Mouse (Mus musculus) embryonic facial prominence, embryonic 15.5 days (tissue): ENCODE measurements around the gene Kif22. TPM values are rescaled to one million over a fixed set of nuclear protein-coding genes. Genes with fewer than 3 reads are reported as not detected.

Experiments
- ATAC-seq: fragments of 200-750 bp; cut with Nextera tagmentation; 2 replicates; pipeline ENCODE4 v1.8.0; 2017; ENCODE audit warnings: low read depth, moderate TSS enrichment; ENCODE audit not compliant: insufficient number of reproducible peaks, low FRiP score, low TSS enrichment
- H3K27ac ChIP-seq: fragments of 300-500 bp; sonication (generic); replicated peaks from 2 replicates; pipeline ENCODE4 v1.5.1; 2015; ENCODE audit warnings: mild to moderate bottlenecking, inconsistent platforms
- H3K27me3 ChIP-seq: fragments of 300-500 bp; sonication (generic); 2 replicates; pipeline ENCODE4 v1.6.1; 2015; ENCODE audit warnings: inconsistent platforms
- H3K36me3 ChIP-seq: fragments of 300-500 bp; sonication (generic); 2 replicates; pipeline ENCODE4 v1.6.1; 2015; ENCODE audit warnings: mild to moderate bottlenecking, inconsistent platforms
- H3K4me1 ChIP-seq: fragments of 300-500 bp; sonication (generic); 2 replicates; pipeline ENCODE4 v1.6.1; 2015; ENCODE audit warnings: inconsistent platforms
- H3K4me2 ChIP-seq: fragments of 300-500 bp; sonication (generic); replicated peaks from 2 replicates; pipeline ENCODE4 v1.6.1; 2015; ENCODE audit warnings: mild to moderate bottlenecking, inconsistent platforms
- H3K4me3 ChIP-seq: fragments of 300-500 bp; sonication (generic); replicated peaks from 2 replicates; pipeline ENCODE4 v1.5.1; 2015; ENCODE audit warnings: mild to moderate bottlenecking, inconsistent platforms
- H3K9ac ChIP-seq: fragments of 300-500 bp; sonication (generic); 2 replicates; pipeline ENCODE4 v1.6.1; 2015; ENCODE audit warnings: inconsistent platforms
- H3K9me3 ChIP-seq: fragments of 300-500 bp; sonication (generic); replicated peaks from 2 replicates; pipeline ENCODE4 v1.6.1; 2016; ENCODE audit warnings: inconsistent platforms
- WGBS: fragments of 180-500 bp; shearing (Covaris S2); methylation state at CpG from one replicate; pipeline ENCODE4 v1.1.7; 2015; 5-methylcytosine and 5-hydroxymethylcytosine counted together
- polyA plus RNA-seq: library from polyadenylated mRNA; unstranded; fragments of >200 nt; fragmentation: Nextera tagmentation; extraction: Ambion mirVana; gene quantifications from 2 replicates; pipeline ENCODE4 v1.2.1, GENCODE M21; 2015

Gene Kif22
- polyA plus RNA-seq, 1 experiment from 2014 or later: 90.6 TPM

DNA sequence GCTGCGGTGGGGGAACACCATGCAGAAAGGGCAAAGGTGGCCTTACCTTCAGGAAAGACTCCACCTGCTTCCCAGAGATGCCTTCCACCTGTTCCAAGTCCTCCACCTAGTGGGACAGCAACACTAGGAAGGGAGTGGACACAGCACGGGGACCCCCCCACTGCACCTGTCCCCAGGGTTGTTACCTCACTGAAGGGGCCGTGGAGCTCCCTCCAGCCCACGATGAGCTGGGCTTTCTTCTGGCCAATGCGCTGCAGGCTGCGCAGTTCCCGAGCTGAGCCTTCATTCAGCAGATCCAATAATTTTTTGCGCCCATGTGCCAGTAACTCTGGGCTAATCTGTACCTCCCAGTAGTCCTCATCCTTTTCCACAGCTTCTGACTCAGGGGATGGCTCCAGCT, 14.4 kb downstream of the Kif22 start:
- Histone ChIP-seq H3K27me3 (no peaks in the 10 kb centered on the region), H3K9me3 (no peaks in the 10 kb centered on the region), H3K4me3 (peak overlapping the region; percentile 85), H3K9ac (peak overlapping the region; percentile 39), H3K27ac (peak overlapping the region; percentile 98), H3K4me2 (peak overlapping the region; percentile 70), H3K4me1 (peaks cover 31% of the 10 kb centered on the region), H3K36me3 (peaks cover 50% of the 10 kb centered on the region)
- WGBS: 62% methylated on average over 8 of the region's 8 CpGs
- ATAC-seq: no peak

GRCm38 (mm10) chr7:127026984-127027726, 15.1 kb downstream of the Kif22 start, which contains the start of gene Maz:
Maz (minus strand) TSS chr7:127027037.
- peak; percentile 93 for ATAC-seq
- 1% methylated on average over 60 of the region's 63 CpGs for WGBS
- Histone ChIP-seq H3K27ac (peak within 1 kb of the TSS; percentile 98), H3K9ac (peak within 1 kb of the TSS; percentile 96), H3K4me2 (peak within 1 kb of the TSS; percentile 70), H3K4me3 (peak within 1 kb of the TSS; percentile 85), H3K27me3 (no peaks in the 10 kb centered on the region), H3K9me3 (no peaks in the 10 kb centered on the region), H3K4me1 (peaks cover 38% of the 10 kb centered on the region), H3K36me3 (peaks cover 50% of the 10 kb centered on the region)

DNA sequence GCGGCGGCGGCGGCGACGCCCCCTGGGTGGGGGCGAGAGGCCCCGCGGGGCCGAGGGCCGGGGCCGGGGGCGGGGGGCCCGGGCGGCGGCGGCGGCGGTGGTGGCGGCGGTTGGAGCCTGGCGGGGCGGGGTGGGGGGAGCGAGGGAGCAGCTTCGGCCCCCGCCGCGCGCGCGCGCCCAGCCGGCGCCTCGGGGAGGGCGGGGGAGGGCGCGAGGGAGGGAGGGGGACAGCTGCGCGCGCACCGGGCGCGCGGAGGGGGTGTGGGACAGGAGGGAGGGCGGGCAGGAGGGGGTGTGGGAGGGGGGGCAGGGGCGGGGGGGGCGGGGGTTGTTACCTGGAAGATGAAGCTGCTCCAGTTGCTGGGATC, 15.7 kb downstream of the Kif22 start:
- no CpG with 5 or more reads among the region's 48 CpGs for WGBS
- H3K36me3 ChIP-seq: peaks cover 49% of the 10 kb centered on the region

GRCm38 (mm10) chr7:127026161-127026600, 16.1 kb downstream of the Kif22 start:
- Histone ChIP-seq H3K4me3 (peak overlapping the region; percentile 85), H3K36me3 (peaks cover 45% of the 10 kb centered on the region), H3K4me2 (peak overlapping the region; percentile 70), H3K27me3 (no peaks in the 10 kb centered on the region), H3K4me1 (peaks cover 48% of the 10 kb centered on the region), H3K9ac (peak overlapping the region; percentile 96), H3K9me3 (no peaks in the 10 kb centered on the region), H3K27ac (peak overlapping the region; percentile 98)
- peak; percentile 16 for ATAC-seq
- 0% methylated on average over 28 of the region's 48 CpGs for WGBS

More for the DNA sequence above, 15.7 kb downstream of the Kif22 start:
- Histone ChIP-seq H3K27ac (peak overlapping the region; percentile 98), H3K4me3 (peak overlapping the region; percentile 85), H3K9me3 (no peaks in the 10 kb centered on the region), H3K9ac (peak overlapping the region; percentile 96), H3K4me2 (peak overlapping the region; percentile 70), H3K4me1 (peaks cover 44% of the 10 kb centered on the region), H3K27me3 (no peaks in the 10 kb centered on the region)
- ATAC-seq: peak; percentile 22

DNA sequence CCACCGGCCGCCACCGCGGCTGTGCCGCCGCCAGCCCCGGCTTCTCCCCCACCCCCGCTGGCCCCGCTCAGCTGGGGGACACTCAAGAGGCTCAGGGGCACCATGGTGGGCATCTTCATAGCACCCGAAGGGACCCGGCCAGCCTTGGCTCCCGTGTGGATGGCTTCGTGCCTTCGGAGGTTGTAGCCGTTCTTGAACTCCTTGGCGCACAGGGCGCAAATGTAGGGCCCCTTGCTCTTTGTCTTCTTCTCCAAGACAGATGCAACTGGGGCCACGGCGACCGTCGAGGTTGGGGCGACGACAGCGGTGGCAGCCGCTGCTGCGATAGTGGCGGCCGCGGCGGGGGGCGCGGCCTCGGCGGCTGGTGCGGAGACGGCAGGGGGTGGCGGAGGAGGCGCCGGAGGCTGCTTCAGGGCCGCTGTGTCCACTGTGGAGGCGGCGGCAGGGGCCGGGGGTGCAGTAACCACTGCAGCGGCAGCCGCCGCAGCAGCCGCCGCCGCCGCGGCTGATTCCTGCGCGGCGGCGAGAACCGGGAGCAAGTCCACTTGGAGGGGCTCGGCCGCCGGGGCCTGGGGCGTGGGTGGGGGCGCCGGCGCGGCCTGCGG, 16.6 kb downstream of the Kif22 start:
- peak overlapping the region; percentile 96 for H3K9ac ChIP-seq
- peaks cover 52% of the 10 kb centered on the region for H3K4me1 ChIP-seq
- no peak for ATAC-seq
- H3K4me2 ChIP-seq: peak overlapping the region; percentile 70
- no peaks in the 10 kb centered on the region for H3K9me3 ChIP-seq
- peak overlapping the region; percentile 85 for H3K4me3 ChIP-seq
- H3K36me3 ChIP-seq: peaks cover 40% of the 10 kb centered on the region
- no peaks in the 10 kb centered on the region for H3K27me3 ChIP-seq
- under 1% methylated on average over 60 of the region's 65 CpGs for WGBS
- peak overlapping the region; percentile 98 for H3K27ac ChIP-seq

- 1% methylated on average over 30 of the region's 30 CpGs for WGBS
- Histone ChIP-seq H3K27me3 (no peaks in the 10 kb centered on the region), H3K4me1 (peaks cover 59% of the 10 kb centered on the region), H3K36me3 (peaks cover 34% of the 10 kb centered on the region), H3K9ac (peak overlapping the region; percentile 96), H3K4me2 (peak overlapping the region; percentile 70), H3K4me3 (peak overlapping the region; percentile 85), H3K27ac (peak overlapping the region; percentile 98), H3K9me3 (no peaks in the 10 kb centered on the region)
- ATAC-seq: peak; percentile 12; the same call in 1 of the 2 replicates
Measured at GRCm38 (mm10) chr7:127024755-127025555, 17.3 kb downstream of the Kif22 start.

DNA sequence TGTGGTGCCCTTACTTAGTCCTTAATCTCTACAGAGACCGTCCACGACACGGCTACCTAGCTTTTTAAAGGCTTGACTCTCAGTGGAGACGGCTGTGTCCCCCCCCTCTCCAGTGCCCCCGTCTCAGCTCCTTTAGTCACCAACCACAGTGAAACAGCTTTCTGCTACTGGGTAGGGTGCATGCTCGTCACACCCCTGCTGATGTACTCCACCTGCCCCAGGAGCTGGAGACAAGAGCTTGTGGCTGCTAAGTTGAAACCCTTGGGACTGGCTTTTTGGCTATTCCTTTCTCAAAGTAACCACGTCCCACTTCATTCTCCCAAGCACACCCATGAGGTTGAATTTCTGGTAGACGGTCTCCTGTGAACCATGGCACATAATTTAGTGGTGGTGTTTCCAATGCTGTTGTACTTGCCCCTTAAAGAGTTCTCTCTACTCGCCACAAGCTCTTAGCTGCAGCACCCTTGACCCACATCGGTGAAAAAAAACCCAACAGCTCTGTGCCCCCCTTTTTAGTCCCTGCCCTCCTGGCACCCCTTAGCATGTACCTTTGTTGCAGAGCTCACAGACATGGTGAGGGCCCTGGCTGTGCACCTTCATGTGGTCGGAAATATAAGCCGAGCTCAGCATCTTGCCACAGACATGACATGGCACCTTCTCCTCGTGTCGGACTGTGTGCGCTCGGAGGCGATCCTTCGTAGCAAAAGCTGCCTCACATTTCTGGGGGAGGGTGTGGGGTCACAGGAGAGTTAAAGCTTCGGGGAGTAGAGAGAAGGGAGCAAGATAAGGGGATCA, 18.2 kb downstream of the Kif22 start:
- 19% methylated on average over 19 of the region's 19 CpGs for WGBS
- Histone ChIP-seq H3K9ac (peak overlapping the region; percentile 96), H3K9me3 (no peaks in the 10 kb centered on the region), H3K4me2 (peak overlapping the region; percentile 70), H3K36me3 (peaks cover 25% of the 10 kb centered on the region), H3K4me3 (peak overlapping the region; percentile 85), H3K27me3 (no peaks in the 10 kb centered on the region), H3K27ac (peak overlapping the region; percentile 98; the same call in 1 of the 2 replicates), H3K4me1 (peaks cover 67% of the 10 kb centered on the region)
- no peak for ATAC-seq

- peak overlapping the region; percentile 55 for H3K27ac ChIP-seq
- H3K4me2 ChIP-seq: peak overlapping the region; percentile 70
- 0 out of 2 replicates have a peak overlapping the region, but pooled peaks have one; percentile 23 for H3K9ac ChIP-seq
- H3K27me3 ChIP-seq: no peaks in the 10 kb centered on the region
- WGBS: 70% methylated on average over 13 of the region's 13 CpGs
- peaks cover 75% of the 10 kb centered on the region for H3K4me1 ChIP-seq
- H3K36me3 ChIP-seq: peaks cover 23% of the 10 kb centered on the region
- peak overlapping the region; percentile 85 for H3K4me3 ChIP-seq
- H3K9me3 ChIP-seq: no peaks in the 10 kb centered on the region
- ATAC-seq: no peak
Measured at GRCm38 (mm10) chr7:127023272-127023691, 19.0 kb downstream of the Kif22 start.

DNA sequence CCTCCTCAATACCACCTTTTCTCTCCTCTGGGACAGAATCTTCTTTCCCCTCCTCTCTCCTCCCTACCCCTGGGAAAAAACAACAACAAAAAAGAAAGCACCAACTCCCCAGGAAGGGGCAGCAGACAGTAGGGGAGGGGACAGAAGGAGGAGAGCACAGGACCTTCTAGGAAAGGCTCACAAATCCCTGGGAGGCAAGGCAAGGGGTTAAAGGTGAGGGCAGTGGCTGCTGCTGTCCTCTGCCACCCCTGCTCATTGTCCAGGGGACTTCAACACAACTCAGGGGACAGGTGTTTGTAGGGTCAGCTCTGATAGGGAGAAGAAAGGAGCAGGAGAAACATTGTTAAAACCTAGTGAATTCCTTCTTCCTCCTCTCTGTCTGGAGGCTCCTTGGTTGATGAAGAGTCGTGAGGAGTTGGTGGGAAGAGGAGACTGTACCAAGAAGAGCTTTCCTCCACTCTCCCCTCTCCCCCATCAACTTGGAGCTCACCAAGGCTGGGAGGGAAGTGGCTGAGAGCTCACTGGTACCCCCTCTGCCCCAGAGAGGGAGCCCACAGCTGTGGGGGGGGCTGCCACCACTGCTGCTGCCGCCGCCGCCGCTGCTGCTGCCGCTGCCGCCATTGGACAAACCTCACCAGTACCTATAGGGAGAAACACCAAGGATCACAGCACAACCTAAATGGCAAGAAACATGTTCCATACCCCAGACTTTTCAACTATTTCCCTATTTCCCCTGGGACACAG, 19.6 kb downstream of the Kif22 start:
- peak overlapping the region; percentile 70 for H3K4me2 ChIP-seq
- H3K36me3 ChIP-seq: peaks cover 23% of the 10 kb centered on the region
- H3K4me1 ChIP-seq: peaks cover 75% of the 10 kb centered on the region
- H3K27ac ChIP-seq: peak overlapping the region; percentile 95
- H3K4me3 ChIP-seq: peak overlapping the region; percentile 85
- WGBS: 72% methylated on average over 7 of the region's 7 CpGs
- no peaks in the 10 kb centered on the region for H3K9me3 ChIP-seq
- H3K27me3 ChIP-seq: no peaks in the 10 kb centered on the region
- ATAC-seq: no peak
- H3K9ac ChIP-seq: 0 out of 2 replicates have a peak overlapping the region, but pooled peaks have one; percentile 23
